Mouse (Mus musculus): Measurements from ENCODE around the gene Pdzk1.

- no peak for TF ChIP-seq CTCF (IDR thresholded peaks at IDR 0.05; ENCODE audit: low read depth, low read length)
- no peak for TF ChIP-seq POLR2A (IDR thresholded peaks at IDR 0.05; ENCODE audit: insufficient read depth, low read length)
These were observed 20.4 kb upstream of the Pdzk1 start for GRCm38 (mm10) chr3:96808651-96809050.

Measured in ES-Bruce4 (cell line).